Mouse (Mus musculus) ES-Bruce4 (cell line): ENCODE data around the gene Gigyf2. TPM values are rescaled to one million over a fixed set of nuclear protein-coding genes. Genes with fewer than 3 reads are reported as not detected.
A peak's percentile ranks its signal among the peaks of the same experiment; 100 is the strongest.

Experiments used
- H3K27ac ChIP-seq: 2 replicates; pipeline ENCODE4 v1.5.1; 2012; ENCODE audit warnings: low read length, inconsistent platforms; ENCODE audit not compliant: insufficient read depth
- H3K27me3 ChIP-seq: 2 replicates; pipeline ENCODE4 v1.6.1; 2012; ENCODE audit warnings: mild to moderate bottlenecking, low read length, inconsistent platforms; ENCODE audit not compliant: control insufficient read depth, poor library complexity, insufficient read depth, severe bottlenecking
- H3K36me3 ChIP-seq: 2 replicates; pipeline ENCODE4 v1.6.1; 2012; ENCODE audit warnings: inconsistent platforms, mild to moderate bottlenecking, low read length, moderate library complexity; ENCODE audit not compliant: control insufficient read depth, poor library complexity, insufficient read depth, severe bottlenecking
- H3K4me1 ChIP-seq: one replicate; pipeline ENCODE4 v1.8.1; 2011; ENCODE audit warnings: low read length; ENCODE audit not compliant: control insufficient read depth, insufficient read depth
- H3K4me3 ChIP-seq: 2 replicates; pipeline ENCODE4 v1.5.1; 2011; ENCODE audit warnings: low read depth, mild to moderate bottlenecking, low read length
- H3K9ac ChIP-seq: 2 replicates; pipeline ENCODE4 v1.6.1; 2012; ENCODE audit warnings: low read depth, mild to moderate bottlenecking, inconsistent platforms; ENCODE audit not compliant: poor library complexity, severe bottlenecking
- H3K9me3 ChIP-seq: replicated peaks from 2 replicates; pipeline ENCODE4 v1.6.1; 2012; ENCODE audit warnings: mild to moderate bottlenecking, low read length, inconsistent platforms; ENCODE audit not compliant: control insufficient read depth, poor library complexity, insufficient read depth, severe bottlenecking
- CTCF ChIP-seq: IDR thresholded peaks from one replicate; pipeline ENCODE4 v1.8.1; 2011; ENCODE audit warnings: low read depth, low read length
- EP300 ChIP-seq: IDR thresholded peaks from 2 replicates; pipeline ENCODE4 v1.6.1; 2011; ENCODE audit warnings: low read depth, low read length; ENCODE audit not compliant: insufficient read depth
- POLR2A ChIP-seq: IDR thresholded peaks from one replicate; pipeline ENCODE4 v1.8.1; 2011; ENCODE audit warnings: low read length; ENCODE audit not compliant: insufficient read depth
- polyA plus RNA-seq: library from polyadenylated mRNA; stranded (reverse); fragments of >200 nt; gene quantifications from 2 replicates; pipeline ENCODE4 v1.2.4, GENCODE M21; 2011; ENCODE audit warnings: low read depth; ENCODE audit not compliant: missing spikeins, insufficient read depth, insufficient read length

Gigyf2 gene
- polyA plus RNA-seq, 1 experiment = 207 TPM

DNA sequence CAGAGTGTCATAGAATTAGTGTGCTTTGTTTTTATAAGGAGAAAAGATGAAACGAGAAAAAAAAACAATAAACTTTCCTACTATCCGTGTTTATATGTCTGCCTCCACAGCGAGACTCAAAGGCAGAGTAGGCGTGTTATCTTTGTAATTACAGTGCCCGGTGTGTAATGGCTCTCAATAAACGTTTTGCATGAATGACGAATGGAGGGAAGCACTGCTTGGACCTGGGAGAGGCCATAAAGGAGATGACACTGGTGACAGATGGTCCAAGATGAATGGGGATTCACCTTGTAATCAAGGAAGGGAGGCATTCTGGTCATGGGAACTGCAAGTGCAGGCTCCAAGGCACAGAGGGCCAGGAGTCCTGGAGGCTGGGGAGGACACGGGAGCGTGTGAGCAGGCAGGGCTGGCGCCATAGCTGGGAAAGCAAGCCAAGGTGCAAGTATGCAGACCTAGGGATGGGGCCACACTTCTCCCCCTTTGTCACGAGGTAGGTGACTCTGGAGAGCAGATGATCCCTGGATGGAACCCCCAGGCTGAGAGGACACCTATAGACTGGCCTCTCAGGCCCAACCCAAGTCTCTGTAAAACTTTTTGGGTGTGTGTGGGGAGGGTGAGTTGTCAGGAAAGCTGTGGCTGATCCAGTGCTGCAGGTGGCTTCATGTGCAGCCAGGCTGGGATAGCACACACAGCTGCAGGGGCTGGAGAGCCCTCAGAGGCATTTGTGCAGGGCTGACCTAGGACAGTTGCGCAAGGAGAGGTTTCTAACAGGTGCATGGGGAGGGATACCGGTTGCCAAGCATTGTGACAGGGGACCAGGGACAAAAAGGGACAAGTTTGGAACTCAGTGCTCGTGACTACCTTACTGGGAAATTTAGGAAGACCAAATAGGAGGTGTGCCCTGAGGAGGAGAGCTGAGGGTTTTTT lies 26.2 kb upstream of the Gigyf2 start:
- no peak overlapping the region for H3K9ac ChIP-seq
- no peaks in the 10 kb centered on the region for H3K9me3 ChIP-seq
- H3K4me1 ChIP-seq = peaks cover 3% of the 10 kb centered on the region
- H3K27me3 ChIP-seq = no peaks in the 10 kb centered on the region
- no peak overlapping the region for H3K4me3 ChIP-seq
- no peak overlapping the region for H3K27ac ChIP-seq
- H3K36me3 ChIP-seq = no peaks in the 10 kb centered on the region
- no peak for TF ChIP-seq EP300
- no peak for TF ChIP-seq POLR2A

DNA sequence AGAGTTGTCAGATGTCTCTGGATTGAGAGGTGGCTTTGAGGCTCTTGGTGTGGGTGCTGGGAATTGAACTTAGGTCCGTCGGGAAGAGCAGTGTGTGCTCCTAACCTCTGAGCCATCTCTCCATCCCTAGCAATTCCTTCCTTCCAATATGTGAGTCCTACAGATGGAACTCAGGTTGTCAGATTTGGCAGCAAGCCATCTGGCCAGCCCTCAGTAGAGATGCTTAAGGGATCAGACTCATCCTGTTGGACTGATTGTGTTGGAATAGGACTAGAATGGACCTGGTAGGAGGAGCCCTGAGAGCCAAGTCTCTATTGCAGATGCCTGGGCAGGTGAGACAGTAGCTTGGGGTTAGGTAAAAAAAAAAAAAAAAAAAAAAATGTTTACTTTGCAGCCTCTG lies 24.8 kb upstream of the Gigyf2 start:
- Histone ChIP-seq H3K27ac (no peak overlapping the region), H3K4me1 (peaks cover 3% of the 10 kb centered on the region), H3K4me3 (no peak overlapping the region), H3K9ac (no peak overlapping the region), H3K9me3 (no peaks in the 10 kb centered on the region), H3K36me3 (no peaks in the 10 kb centered on the region), H3K27me3 (no peaks in the 10 kb centered on the region)
- TF ChIP-seq POLR2A = no peak
- no peak for TF ChIP-seq EP300
- TF ChIP-seq CTCF = no peak

- H3K4me1 ChIP-seq = peaks cover 5% of the 10 kb centered on the region
- H3K36me3 ChIP-seq = no peaks in the 10 kb centered on the region
- no peak overlapping the region for H3K4me3 ChIP-seq
- TF ChIP-seq POLR2A = no peak
- no peak for TF ChIP-seq CTCF
- no peak for TF ChIP-seq EP300
- H3K9me3 ChIP-seq = no peaks in the 10 kb centered on the region
- no peak overlapping the region for H3K27ac ChIP-seq
- no peak overlapping the region for H3K9ac ChIP-seq
- H3K27me3 ChIP-seq = no peaks in the 10 kb centered on the region
These were observed 17.8 kb upstream of the Gigyf2 start for GRCm38 (mm10) chr1:87308952-87309351.

- Histone ChIP-seq H3K27me3 (no peaks in the 10 kb centered on the region), H3K4me3 (no peak overlapping the region; the same call in 1 of the 2 replicates), H3K27ac (no peak overlapping the region), H3K4me1 (peaks cover 8% of the 10 kb centered on the region), H3K9ac (no peak overlapping the region), H3K36me3 (no peaks in the 10 kb centered on the region), H3K9me3 (no peaks in the 10 kb centered on the region)
- TF ChIP-seq CTCF (no peak), EP300 (no peak), POLR2A (no peak)
These were observed 17.2 kb upstream of the Gigyf2 start for GRCm38 (mm10) chr1:87309621-87310020.

GRCm38 (mm10) chr1:87312681-87313080 lies 14.1 kb upstream of the Gigyf2 start:
- no peaks in the 10 kb centered on the region for H3K9me3 ChIP-seq
- TF ChIP-seq CTCF (no peak), POLR2A (no peak), EP300 (no peak)
- no peak overlapping the region for H3K9ac ChIP-seq
- H3K4me1 ChIP-seq = peaks cover 8% of the 10 kb centered on the region
- peak overlapping the region; percentile 74; the same call in 1 of the 2 replicates for H3K27ac ChIP-seq
- H3K27me3 ChIP-seq = no peaks in the 10 kb centered on the region
- no peak overlapping the region for H3K4me3 ChIP-seq
- no peaks in the 10 kb centered on the region for H3K36me3 ChIP-seq

GRCm38 (mm10) chr1:87313116-87313515 lies 13.7 kb upstream of the Gigyf2 start:
- Histone ChIP-seq H3K27me3 (no peaks in the 10 kb centered on the region), H3K4me1 (peaks cover 8% of the 10 kb centered on the region), H3K9ac (no peak overlapping the region), H3K27ac (peak overlapping the region; percentile 92), H3K4me3 (no peak overlapping the region), H3K9me3 (no peaks in the 10 kb centered on the region), H3K36me3 (no peaks in the 10 kb centered on the region)
- TF ChIP-seq EP300 (peak; percentile 78), CTCF (no peak), POLR2A (no peak)
